Mouse (Mus musculus) right cerebral cortex, postnatal 10 days (tissue): Measurements from ENCODE around the gene Smyd3.
A peak's percentile ranks its signal among the peaks of the same experiment; 100 is the strongest.

Experiments used
- DNase-seq, 2 experiments: peaks; one replicate each; pipeline ENCODE4 v3.0.0; 2021; ENCODE audit warnings: low spot score in 2 of 2

Gene Smyd3

DNA sequence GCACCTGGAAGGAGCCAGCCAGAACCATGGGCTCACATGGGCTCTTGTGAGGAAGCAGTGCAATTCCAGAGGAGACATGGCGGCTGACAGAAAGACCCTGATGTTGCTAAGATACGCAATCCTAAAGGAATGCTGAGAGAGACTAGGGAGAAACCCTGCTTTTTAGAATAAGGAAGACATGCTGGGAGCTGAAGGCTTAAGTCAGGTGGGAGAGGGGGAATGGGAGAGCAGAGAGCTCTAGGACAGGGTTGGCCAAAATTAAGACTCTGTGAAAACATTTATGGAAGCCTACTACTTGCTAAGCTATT is 452.6 kb downstream of the Smyd3 start:
- DNase-seq = no peak

DNA sequence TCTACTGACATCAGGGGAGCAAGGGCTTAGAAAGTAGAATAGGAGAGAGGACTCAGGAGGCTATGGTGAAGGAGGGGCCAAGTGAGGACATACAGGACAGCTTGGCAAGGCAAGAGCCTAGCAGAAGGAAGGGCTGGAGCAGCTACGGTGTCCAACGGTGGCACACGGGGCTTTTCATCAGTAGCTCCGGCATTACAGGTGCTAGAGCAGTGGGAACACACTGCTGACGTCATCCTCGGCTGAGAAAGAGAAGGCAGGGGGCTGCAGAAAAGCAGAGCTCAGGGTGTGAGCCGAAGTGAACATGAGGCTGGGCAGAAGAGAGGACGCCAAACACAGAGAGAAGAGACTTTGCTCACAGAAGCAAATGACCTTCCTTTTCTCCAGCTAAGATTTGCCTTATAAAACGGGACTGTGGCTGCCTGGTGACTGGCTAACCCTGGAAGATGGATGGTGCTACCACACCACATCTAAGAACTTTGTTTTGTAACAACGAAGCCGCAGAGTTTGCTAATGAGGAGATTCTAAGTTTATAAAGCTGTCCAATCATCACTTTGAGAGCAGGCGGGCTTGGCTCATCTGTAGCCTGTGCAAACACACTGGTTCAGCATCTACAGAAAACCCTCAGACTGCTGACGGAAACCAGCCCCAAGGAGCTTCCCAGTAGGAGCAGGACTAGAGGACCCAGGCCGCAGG is 453.1 kb downstream of the Smyd3 start:
- DNase-seq = no peak

DNA sequence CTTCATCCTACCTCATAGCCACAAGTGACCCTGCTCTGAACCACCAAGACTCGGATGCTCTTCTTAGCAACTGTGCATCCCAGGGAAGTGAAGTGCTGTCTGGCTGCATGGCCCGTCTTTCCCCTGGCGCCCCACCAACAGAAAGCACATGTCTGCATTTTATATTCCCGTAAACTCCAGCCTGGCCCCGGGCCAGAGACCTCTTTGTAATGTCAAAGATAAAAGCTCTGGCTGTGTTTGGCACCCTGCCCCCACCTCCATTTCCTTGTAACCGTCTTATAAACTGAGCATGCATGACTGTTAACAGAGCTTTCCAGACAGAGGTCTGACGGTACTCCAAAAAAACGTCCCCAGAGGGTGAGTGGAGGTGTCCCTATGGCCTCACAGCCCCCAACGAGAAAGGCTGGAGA is 456.1 kb downstream of the Smyd3 start:
- peak; percentile 71 to 80 for DNase-seq

DNA sequence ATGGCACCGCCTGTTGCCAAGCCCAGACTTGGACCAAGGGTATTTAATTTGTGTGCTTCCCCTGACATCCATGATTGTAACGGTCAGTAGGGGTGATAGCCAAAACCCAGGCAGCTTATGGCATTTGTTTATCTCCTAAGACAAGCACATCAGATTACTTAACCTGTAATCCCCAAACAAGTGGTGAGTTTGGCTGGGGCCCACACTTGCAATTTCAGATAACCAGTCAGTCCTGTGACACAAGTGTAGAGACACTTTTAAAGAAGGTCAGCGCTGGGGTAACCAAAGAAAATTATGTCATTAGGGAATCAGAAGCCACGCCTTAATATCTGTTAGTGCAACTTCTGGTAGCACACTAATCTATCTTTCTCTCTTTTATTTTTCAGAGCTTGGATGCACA is 456.8 kb downstream of the Smyd3 start:
- DNase-seq = no peak

DNA sequence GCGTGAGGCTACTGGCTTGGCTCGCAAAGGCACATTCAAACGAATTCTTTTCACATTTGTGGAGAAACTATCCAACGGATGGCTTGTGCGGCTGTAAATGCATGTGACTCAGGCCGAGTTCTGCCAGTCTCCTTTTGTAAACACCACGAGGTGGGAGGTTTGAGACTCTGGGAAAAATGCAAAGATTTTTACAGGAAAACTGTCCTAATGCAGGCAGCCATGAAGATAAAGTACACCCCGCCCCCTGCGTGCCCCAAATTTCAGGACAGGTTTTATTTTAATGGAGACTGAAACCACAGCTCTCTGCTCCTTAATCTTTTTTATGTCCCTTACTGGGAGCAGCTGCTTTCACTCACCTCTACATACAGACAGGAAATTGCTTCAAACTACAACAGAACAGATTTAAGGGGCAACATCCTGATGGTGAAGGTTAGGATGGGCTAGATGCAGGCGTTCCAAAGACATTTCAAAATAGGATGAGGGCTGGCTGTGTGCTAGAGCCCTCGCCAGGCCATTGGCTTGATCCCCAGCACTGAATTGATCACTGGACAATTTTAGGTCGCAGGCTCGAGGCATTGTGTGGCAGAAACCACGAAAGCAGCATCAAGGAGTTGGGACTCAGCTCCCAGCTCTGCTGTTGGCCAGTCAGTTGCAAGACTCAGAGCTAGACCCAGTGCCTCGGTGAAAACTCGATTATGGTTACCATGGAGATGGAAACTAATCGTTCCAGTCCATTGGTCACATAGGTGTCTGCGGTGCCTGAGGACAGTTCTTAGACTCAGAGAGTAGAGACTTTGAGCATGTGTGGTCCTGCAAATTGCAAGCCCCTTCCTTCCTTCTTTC is 457.5 kb downstream of the Smyd3 start:
- DNase-seq = no peak

DNA sequence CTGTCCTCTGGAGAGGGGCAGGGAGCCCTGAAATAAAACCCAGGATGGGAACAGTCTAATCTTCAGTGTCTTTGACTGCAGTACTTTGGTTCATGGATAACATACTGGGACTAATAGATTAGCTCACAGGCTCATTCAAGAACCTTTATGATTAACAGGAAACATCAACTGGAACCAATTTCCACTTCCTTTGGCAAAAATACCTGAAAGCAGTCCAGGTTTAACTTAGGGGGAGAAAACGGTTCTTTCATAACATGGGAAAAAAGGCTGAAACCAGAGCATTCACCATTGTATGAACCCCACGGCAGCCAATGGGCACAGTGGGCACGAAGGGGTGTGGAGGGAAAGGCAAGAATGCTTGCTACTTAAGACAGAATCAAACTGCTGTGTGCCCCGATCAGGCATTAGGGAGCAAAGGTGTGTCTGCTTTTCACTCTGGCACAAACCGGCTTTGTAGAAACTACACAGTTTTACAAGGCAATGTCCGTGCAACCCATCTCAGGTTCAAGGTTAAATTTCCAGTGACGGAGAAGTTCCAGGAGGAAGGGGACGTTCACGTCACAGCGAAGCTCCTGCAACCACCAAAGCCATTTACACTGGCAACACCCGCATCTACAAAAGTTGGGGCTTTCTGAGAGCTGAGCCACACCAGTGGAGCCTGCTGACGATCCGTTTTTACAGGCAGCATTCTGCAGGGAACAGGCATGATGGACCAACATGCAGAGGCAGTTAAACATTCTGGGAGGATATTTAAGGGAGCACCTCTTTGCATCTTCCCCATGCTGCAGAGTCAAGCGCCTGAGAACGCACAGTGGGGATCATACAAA is 458.3 kb downstream of the Smyd3 start:
- no peak for DNase-seq

DNA sequence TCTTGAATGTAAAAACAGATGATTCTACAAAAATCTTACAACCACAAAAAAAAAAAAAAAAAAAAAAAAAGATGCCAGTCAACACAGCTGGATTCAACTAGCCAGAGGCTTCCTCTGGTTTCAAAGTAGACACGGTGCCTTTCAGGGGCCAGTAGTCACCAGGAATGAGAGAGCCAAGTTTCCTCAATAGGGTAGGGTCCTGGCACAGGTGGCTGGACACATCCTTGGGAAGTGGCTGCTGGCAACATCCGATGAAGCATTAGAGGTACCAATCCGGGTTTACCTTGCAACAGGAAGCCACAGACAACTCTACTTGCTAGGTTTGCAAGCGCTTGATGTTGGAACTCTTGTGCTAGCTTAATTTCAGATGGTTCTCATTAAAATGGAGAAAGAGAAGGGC is 459.2 kb downstream of the Smyd3 start:
- DNase-seq = no peak

DNA sequence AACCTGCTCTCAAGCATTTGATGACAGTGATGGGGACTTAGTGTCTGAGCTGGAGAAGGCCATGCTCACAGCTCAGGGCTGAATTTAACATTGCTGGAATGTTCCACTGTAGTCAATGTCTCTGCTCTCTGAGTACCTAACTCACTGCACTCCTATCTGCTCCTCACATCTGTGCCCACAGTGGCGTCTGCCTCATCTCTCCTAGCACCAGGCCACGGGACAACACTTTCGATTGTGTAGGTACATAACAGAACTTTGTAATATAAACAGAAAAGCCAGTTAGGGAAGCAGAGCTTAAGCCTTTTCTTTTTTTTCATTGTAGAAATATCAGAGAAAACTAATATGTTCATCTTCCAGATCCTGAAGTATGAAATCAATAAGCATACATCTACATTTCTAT is 462.1 kb downstream of the Smyd3 start:
- no peak for DNase-seq

DNA sequence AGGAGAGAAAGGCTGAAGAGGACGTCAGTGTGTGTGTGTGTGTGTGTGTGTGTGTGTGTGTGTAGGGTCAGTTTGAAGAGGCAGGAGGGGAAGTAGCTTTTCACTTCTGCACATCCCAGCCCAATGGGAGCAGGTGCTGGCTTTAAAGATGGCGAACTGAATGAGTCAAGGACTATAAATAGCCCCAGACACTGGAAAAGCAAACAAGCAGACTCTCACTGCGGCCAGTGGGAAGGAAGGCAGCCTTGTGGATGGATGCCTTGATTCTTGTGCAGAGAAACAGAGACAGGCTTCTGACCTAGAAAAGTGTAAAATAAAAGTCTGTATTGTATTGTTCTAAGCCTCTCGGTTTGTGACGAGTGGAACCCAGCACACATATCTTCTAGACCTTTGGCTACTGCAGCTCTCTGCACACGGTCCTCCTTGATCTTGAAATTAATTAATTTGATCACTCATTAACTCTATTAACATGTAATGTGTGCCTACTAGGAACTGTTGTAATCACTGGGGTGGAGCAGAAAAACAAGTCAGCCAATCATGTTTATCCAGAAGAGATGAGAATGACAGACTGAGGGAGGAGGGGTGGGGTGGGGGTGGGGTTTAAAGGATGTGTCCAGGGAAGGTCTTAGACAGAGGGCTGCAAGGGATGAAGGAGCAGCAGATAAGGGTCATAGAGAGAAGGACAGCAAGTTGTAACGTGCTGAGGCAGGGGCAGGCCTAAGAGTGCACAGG is 463.3 kb downstream of the Smyd3 start:
- no peak for DNase-seq

DNA sequence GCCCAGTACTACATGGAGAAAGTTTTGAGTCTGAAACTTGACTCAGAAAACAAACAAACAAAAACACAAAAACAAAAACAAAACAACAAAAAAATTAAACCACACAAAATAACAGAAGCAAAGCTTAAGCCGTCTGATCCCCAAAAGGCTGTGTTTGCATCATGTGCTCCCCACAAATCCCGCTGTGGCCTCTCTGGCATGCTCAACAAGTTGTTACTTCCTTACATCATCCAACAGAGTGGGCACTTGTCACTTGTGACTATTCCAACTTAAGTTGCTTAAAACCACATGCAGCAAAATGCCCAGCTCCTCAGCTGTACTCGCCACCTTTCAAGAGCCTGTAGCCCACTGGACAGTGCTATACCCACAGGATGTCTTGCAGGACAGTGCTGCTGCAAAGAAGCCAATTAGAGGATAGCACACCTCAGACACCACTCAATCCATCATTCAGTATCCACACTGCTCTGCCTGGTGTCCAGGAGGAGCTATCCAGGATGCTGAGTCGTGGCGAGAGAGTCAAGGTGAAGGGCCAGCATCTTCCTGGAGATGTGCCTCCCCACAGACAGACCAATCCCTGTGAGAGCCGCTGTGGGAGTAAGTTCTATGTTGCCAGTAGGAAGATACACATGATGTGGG is 465.2 kb downstream of the Smyd3 start:
- DNase-seq = no peak

DNA sequence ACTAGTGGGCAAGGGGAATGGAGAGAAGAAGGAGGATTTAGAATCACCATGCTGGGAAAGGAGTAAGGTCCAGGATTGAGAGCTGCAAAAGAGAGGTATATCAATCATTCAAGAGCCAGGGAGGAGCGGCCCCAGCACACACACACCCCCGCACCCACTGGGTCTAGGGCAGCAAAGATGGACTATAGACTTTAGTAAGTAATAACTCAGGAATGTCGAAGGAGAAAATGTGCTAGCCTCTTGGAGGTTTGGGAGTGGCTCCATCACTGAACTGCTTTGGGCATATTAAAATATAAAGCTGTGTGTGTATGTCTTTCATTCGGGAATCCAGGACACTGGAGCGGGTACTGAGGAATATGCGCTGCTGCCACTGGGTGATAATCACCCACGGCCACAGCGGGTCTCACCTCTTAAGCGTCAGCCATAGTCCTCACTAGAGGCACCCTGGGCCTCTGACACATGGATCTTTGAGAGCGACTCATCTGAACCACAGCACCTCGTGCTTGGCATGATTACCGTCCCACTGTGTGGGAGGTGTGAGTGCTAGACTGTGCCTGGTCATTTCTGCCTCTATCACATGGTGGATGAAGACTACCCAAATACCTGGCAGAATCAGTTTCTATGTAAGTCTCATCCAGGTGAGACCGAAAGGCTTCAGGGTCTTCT is 469.8 kb downstream of the Smyd3 start:
- DNase-seq = no peak

DNA sequence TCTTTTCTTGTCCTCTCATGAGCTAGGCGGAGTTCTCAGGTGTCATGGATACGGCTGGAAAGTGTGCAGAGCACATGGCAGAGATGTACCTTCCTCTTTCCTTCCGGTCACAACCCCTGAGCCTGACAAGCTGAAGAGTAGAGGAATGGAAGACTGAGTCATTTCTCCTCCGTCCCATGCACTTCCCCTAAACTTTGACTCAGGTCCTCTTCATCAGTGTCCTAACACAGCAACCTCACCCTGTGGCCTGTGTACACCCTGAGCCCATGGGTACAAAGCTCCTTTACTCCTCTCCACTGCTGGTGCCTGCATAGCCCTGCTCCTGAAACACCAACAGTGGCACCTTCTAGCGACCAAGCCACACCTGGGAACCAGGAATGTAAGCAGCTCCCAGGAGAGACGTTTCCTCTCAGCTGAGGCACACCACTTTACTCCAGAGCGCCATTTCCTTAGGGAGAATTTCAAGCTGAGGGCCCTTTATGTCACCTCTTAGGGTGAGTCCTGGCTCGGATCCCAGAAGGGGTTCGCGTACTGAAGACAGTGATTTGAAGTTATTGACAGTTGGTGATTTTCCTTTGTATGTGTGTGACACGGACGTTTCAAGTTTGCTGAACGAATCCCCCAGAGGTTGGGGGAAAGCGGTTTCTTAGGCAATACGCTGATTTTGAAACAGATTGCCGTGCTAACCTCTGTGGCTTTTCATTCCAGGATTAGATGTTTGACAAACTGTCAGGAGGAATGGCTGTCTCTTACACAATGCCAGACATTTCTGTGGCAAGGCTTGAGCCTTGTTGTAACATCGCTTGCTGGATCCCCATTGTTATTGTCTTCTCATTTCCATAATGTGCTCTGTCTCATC is 471.8 kb downstream of the Smyd3 start:
- no peak for DNase-seq

DNA sequence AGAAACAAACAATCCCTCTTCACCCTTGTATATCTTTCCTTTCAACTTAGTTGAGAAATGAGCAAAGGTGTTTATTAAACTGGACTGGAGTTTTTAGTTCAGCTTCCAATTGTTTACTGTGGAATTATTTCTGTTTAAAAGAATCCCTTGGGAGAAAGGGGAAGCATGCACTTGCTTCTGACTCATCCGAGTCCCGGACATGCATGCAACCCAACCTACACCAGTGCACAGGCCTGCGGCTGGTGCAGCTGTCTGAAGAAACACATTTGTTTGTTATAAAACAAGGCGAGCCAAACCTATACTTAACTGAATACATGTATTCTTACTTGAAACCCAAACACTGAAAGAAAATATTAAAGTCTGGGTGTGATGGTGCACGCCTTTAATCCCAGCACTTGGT is 473.7 kb downstream of the Smyd3 start:
- DNase-seq = no peak

DNA sequence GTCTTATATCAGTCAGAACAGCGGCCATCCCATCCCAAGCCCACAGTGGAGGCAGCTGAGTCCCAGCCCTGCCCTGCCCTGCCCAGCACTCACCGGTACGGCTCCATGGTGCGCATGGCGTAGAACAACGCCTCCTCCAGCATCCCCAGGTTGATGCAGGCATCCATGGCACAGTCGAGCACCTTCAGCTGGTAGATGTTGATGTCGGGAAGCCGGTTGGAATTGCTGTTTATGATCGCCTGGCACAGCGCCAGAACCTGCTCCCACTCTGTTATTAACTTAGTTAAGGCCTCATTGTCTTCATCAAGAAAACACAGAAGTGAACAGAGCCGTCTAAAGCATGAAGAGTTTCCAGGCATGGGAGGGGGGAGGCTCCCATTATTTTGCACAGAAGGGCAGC is 474.2 kb downstream of the Smyd3 start:
- peak in 1 of 2 experiments; percentile 40 for DNase-seq

DNA sequence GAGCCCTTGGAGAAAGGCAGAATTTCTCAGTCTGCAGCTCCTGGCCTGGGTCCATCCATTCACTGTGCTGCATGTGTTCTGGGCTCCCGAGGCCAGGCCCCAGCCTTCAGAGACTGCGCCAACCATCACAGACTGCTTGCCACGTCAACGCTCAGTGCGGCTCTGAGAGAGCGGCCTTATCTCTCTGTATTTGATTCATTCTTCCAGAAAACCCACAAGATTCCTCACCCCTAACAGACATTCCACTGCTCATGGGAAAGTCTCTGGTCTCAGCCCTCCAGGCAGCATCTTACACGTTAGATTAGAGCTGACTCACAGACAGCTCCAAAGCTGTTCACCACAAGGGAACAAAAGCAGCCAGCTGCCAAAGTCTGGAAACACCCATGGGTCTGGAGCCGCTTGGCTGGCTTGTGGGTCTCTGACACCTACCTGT is 475.9 kb downstream of the Smyd3 start:
- peak; percentile 65 to 75 for DNase-seq

DNA sequence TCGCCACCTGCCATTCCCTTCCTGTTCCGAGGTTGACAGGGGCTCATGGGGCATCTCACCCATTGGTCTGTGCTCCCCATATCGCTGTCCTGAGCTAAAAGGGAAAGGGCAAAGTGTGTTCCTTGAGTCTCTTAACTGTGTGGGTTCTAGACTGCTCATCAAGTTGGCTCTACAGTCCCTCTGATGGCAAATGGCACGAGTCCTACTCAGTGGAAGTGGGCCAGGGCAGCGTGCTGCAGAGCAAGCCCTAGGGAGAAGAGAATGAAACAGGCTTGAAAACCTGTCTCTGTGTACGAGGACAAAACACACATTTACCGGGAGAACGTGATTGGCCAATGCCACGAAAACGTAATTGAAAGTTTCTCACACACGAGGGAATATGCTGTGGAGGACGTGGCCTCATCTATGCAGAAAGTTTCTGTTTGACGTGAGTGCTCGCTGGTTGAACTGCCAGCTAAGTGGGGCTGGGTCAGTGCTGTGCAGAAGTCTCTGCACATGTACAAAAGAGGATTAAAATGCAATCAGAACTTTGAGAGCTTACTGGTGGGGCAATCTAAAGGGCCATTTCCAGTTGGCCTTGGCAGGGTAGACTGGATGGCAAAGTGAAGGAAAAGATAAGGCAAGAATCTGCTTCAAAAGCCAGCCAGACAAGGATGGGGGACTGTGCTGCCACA is 476.5 kb downstream of the Smyd3 start:
- DNase-seq = no peak

DNA sequence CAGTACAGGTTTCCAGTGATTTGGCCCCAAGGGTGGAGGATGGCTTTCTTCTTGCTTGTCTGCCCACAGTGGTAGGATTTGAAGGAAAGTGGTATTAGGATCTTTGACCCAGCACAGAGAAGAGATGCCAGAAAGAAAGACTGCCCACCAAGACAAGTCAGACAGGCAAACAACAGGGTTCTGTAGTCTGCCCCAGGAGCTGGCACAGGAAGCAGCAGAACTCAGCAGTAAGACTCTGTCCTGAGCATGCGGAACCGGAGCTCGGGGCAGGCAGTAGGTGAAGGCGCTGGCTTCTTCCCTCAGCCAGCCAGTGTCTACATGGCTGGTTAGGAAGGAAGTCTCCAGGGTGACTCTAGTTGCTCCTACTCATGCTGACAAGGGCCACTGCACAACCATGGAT is 479.0 kb downstream of the Smyd3 start:
- DNase-seq = no peak

DNA sequence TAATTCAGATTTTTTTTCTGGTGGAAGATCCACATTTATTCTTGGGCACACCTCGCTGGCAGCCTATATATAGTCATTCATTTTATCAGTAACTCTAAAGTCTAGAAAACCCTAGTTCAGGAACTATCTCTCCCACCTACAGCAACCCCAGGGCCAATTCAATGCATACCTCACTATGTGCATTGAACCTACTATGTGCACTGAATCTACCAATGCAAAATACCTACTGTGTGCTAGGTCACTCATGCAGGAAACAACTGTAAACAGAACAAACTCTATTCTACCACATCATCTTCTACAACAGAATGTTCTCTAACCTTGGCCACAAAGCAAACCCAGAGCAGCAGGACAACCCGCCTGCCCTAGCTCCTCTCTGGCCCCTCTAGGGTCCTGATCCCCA is 484.9 kb downstream of the Smyd3 start:
- no peak for DNase-seq

DNA sequence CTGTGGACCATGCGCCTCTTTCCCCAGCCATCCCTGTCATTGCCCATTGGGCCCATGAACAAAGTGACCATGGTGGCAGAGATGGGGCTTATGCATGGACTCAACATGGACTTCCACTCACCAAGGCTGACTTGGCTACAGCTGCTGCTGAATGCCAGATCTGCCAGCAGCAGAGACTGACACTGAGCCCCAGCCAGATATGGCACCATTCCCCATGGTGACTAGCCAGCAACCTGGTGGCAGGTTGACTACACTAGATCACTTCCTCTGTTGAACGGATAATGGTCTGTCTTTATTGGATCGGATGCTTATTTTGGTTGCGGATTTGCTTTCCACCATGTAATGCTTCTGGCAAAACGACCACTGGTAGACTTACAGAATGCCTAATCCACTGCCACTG is 486.3 kb downstream of the Smyd3 start:
- no peak for DNase-seq
